Mouse (Mus musculus) urinary bladder, postnatal 14 days (tissue): ENCODE measurements around the gene Ctse.
A peak's percentile ranks its signal among the peaks of the same experiment; 100 is the strongest.
"Not testable (repeated sequence)": the region's sequence is repeated elsewhere in the genome, so short reads cannot be mapped to it uniquely, and the experiment has no call there.

Experiments used
- DNase-seq: peaks from one replicate; pipeline ENCODE4 v3.0.0; 2021; ENCODE audit warnings: low spot score

Ctse gene

GRCm38 (mm10) chr1:131637791-131638540, at the start of gene Ctse:
Gene Ctse (plus strand): TSS chr1:131638306.
- DNase-seq = no peak

GRCm38 (mm10) chr1:131598905-131599304, 39.2 kb upstream of the Ctse start, which contains the start of gene Avpr1b:
Gene Avpr1b (plus strand): TSS chr1:131599239.
- DNase-seq = no peak

GRCm38 (mm10) chr1:131600314-131600713, 37.8 kb upstream of the Ctse start:
- DNase-seq = no peak

GRCm38 (mm10) chr1:131606719-131607118, 31.4 kb upstream of the Ctse start:
- no peak for DNase-seq

GRCm38 (mm10) chr1:131612556-131613155, 25.4 kb upstream of the Ctse start:
- DNase-seq = peak; percentile 39

GRCm38 (mm10) chr1:131613361-131614133, 24.6 kb upstream of the Ctse start:
- DNase-seq = peak; percentile 91

GRCm38 (mm10) chr1:131614641-131615040, 23.5 kb upstream of the Ctse start:
- no peak for DNase-seq

- no peak for DNase-seq
Observed at GRCm38 (mm10) chr1:131616131-131616530, 22.0 kb upstream of the Ctse start.

- no peak for DNase-seq
Observed at GRCm38 (mm10) chr1:131616546-131617220, 21.4 kb upstream of the Ctse start.

GRCm38 (mm10) chr1:131618576-131618975, 19.5 kb upstream of the Ctse start:
- DNase-seq = no peak

- no peak for DNase-seq
Observed at GRCm38 (mm10) chr1:131619348-131619747, 18.8 kb upstream of the Ctse start.

GRCm38 (mm10) chr1:131623644-131624043, 14.5 kb upstream of the Ctse start:
- peak; percentile 54 for DNase-seq

- no peak for DNase-seq
Observed at GRCm38 (mm10) chr1:131624175-131624835, 13.8 kb upstream of the Ctse start.

- DNase-seq = no peak
Observed at GRCm38 (mm10) chr1:131626200-131626599, 11.9 kb upstream of the Ctse start.

- not testable (repeated sequence) for DNase-seq
Observed at GRCm38 (mm10) chr1:131632216-131632615, 5.9 kb upstream of the Ctse start.

- no peak for DNase-seq
Observed at GRCm38 (mm10) chr1:131634495-131634894, 3.6 kb upstream of the Ctse start.

GRCm38 (mm10) chr1:131638541-131639421, 675 bp downstream of the Ctse start:
- DNase-seq = no peak

GRCm38 (mm10) chr1:131640062-131640461, 2.0 kb downstream of the Ctse start:
- DNase-seq = no peak

GRCm38 (mm10) chr1:131641565-131641964, 3.5 kb downstream of the Ctse start:
- no peak for DNase-seq

GRCm38 (mm10) chr1:131642251-131642650, 4.1 kb downstream of the Ctse start:
- no peak for DNase-seq
